In genomic region chr12:27083645-27084550, GRCm38 (mm10) we compare ENCODE assay signal across 9 mouse cellular contexts.
DNase-seq lines count a peak whose midpoint lies in the region; ATAC-seq and TF ChIP-seq lines count a peak whose summit lies in the region.
"Had no signal": no experiment of that assay in that cellular context is flagged by ENCODE, and none has a peak within 500 bp of the region (broad histone marks: within the 10 kb centered on the region; RNA-seq: fewer than 3 reads in every experiment).

No protein-coding gene starts in this region.

- TF ChIP-seq CTCF in hindbrain, postnatal 0 days (IDR thresholded peaks at IDR 0.05; ENCODE audit: low read depth), result no peak
- TF ChIP-seq CTCF in cerebellum, adult 2 months (IDR thresholded peaks at IDR 0.05; ENCODE audit: borderline replicate concordance, insufficient read depth, low read depth, low read length), result no peak
- TF ChIP-seq CTCF in gastrocnemius, adult 2 months (IDR thresholded peaks at IDR 0.05), result no peak

- H3K9me3 ChIP-seq in forebrain, embryonic 10.5 days, result no peaks in the 10 kb centered on the region
- H3K9me3 ChIP-seq in hindbrain, postnatal 0 days (ENCODE audit: low read length), result no peaks in the 10 kb centered on the region
- no peaks in the 10 kb centered on the region for H3K9me3 ChIP-seq in neural tube, embryonic 11.5 days (ENCODE audit: control insufficient read depth, low read length)
- H3K9me3 ChIP-seq: limb, embryonic 15.5 days had no signal

- ATAC-seq in hindbrain, postnatal 0 days, result no peak
- ATAC-seq in neural tube, embryonic 11.5 days (ENCODE audit: insufficient read depth, low FRiP score, low TSS enrichment), result peak; percentile 75

- intact Hi-C loops in gastrocnemius, adult 2 months (cut with DNase I), result no loop called here

- H3K27me3 ChIP-seq in forebrain, embryonic 10.5 days (ENCODE audit: poor library complexity, severe bottlenecking), result peaks cover 9% of the 10 kb centered on the region; the same call in 1 of the 2 replicates
- no peaks in the 10 kb centered on the region for H3K27me3 ChIP-seq in hindbrain, postnatal 0 days (ENCODE audit: insufficient read depth, low read length)
- no peaks in the 10 kb centered on the region for H3K27me3 ChIP-seq in neural tube, embryonic 11.5 days (ENCODE audit: control insufficient read depth, insufficient read depth, low read length)
- H3K27me3 ChIP-seq in cerebellum, adult 2 months (ENCODE audit: control insufficient read depth, insufficient read depth, low read length), result no peaks in the 10 kb centered on the region
- H3K27me3 ChIP-seq: limb, embryonic 15.5 days had no signal

- 35% methylated on average over 4 of the region's 4 CpGs for WGBS in forebrain, embryonic 10.5 days
- 11% methylated on average over 4 of the region's 4 CpGs for WGBS in hindbrain, postnatal 0 days
- 29% methylated on average over 4 of the region's 4 CpGs for WGBS in neural tube, embryonic 11.5 days
- WGBS in cerebellum, adult 2 months, result 59% methylated on average over 4 of the region's 4 CpGs

- DNase-seq in R1 (ENCODE audit: low read depth, low spot score), result peak; percentile 30
- DNase-seq in forebrain, embryonic 10.5 days (ENCODE audit: extremely low spot score, low spot score), result no peak
- DNase-seq in hindbrain, postnatal 0 days (ENCODE audit: low spot score), result peak; percentile 49
- DNase-seq in neural tube, embryonic 11.5 days (ENCODE audit: low spot score), result peak; percentile 72
- no peak for DNase-seq in cerebellum, adult 2 months
- DNase-seq in c-Kit-positive CD71-positive TER-119-positive erythroid progenitor cells, embryonic 14.5 days (ENCODE audit: low spot score), result no peak
- DNase-seq in gastrocnemius, adult 2 months, result no peak
- DNase-seq: kidney, adult 11 months had no signal

- peaks cover 64% of the 10 kb centered on the region for H3K4me1 ChIP-seq in forebrain, embryonic 10.5 days
- peaks cover 11% of the 10 kb centered on the region; the same call in 1 of the 2 replicates for H3K4me1 ChIP-seq in hindbrain, postnatal 0 days (ENCODE audit: insufficient read depth, low read length)
- peaks cover 27% of the 10 kb centered on the region for H3K4me1 ChIP-seq in neural tube, embryonic 11.5 days (ENCODE audit: control insufficient read depth, insufficient read depth, low read length)
- no peaks in the 10 kb centered on the region for H3K4me1 ChIP-seq in cerebellum, adult 2 months (ENCODE audit: control insufficient read depth, insufficient read depth, low read length)

- no peak overlapping the region for H3K4me2 ChIP-seq in hindbrain, postnatal 0 days (ENCODE audit: low read depth, low read length)
- no peak overlapping the region; the same call in 1 of the 2 replicates for H3K4me2 ChIP-seq in neural tube, embryonic 11.5 days (ENCODE audit: low read depth)

- H3K36me3 ChIP-seq in forebrain, embryonic 10.5 days (replicated peaks), result no peaks in the 10 kb centered on the region
- H3K36me3 ChIP-seq in hindbrain, postnatal 0 days (ENCODE audit: insufficient read depth, low read length), result no peaks in the 10 kb centered on the region
- H3K36me3 ChIP-seq in neural tube, embryonic 11.5 days (ENCODE audit: control insufficient read depth, insufficient read depth, low read length), result no peaks in the 10 kb centered on the region
- H3K36me3 ChIP-seq: limb, embryonic 15.5 days had no signal

- no peak for TF ChIP-seq POLR2A in cerebellum, adult 2 months (IDR thresholded peaks at IDR 0.05; ENCODE audit: borderline replicate concordance, insufficient read depth, low read length)

- H3K4me3 ChIP-seq in forebrain, embryonic 10.5 days, result peak overlapping the region; percentile 14; the same call in 1 of the 2 replicates
- no peak overlapping the region for H3K4me3 ChIP-seq in hindbrain, postnatal 0 days (ENCODE audit: low read length)
- no peak overlapping the region for H3K4me3 ChIP-seq in neural tube, embryonic 11.5 days (ENCODE audit: low read depth, low read length)
- no peak overlapping the region for H3K4me3 ChIP-seq in cerebellum, adult 2 months (replicated peaks; ENCODE audit: insufficient read depth, low read depth, low read length)
- H3K4me3 ChIP-seq in gastrocnemius, adult 2 months, result no peak overlapping the region

- H3K27ac ChIP-seq in forebrain, embryonic 10.5 days, result peak overlapping the region; percentile 93
- H3K27ac ChIP-seq in hindbrain, postnatal 0 days, result peak overlapping the region; percentile 87
- peak overlapping the region; percentile 89 for H3K27ac ChIP-seq in neural tube, embryonic 11.5 days (ENCODE audit: low read depth, low read length)
- no peak overlapping the region for H3K27ac ChIP-seq in cerebellum, adult 2 months (ENCODE audit: insufficient read depth, low read length)
- H3K27ac ChIP-seq in gastrocnemius, adult 2 months, result no peak overlapping the region
- H3K27ac ChIP-seq: limb, embryonic 15.5 days had no signal

- no peak overlapping the region for H3K9ac ChIP-seq in hindbrain, postnatal 0 days (replicated peaks; ENCODE audit: low read length)
- H3K9ac ChIP-seq in neural tube, embryonic 11.5 days (ENCODE audit: low read length), result peak overlapping the region; percentile 3; the same call in 1 of the 2 replicates
- H3K9ac ChIP-seq: limb, embryonic 15.5 days had no signal

Comparison
In these comparisons a context has a peak if more than half of its experiments do, and no peak if none do; other contexts are left out.
1. DNase-seq: peak in R1 (single experiment), hindbrain, postnatal 0 days (single experiment) and neural tube, embryonic 11.5 days (single experiment); none in forebrain, embryonic 10.5 days (single experiment), cerebellum, adult 2 months (0 of 2), c-Kit-positive CD71-positive TER-119-positive erythroid progenitor cells, embryonic 14.5 days (single experiment) and gastrocnemius, adult 2 months (single experiment).
2. H3K27ac ChIP-seq: peak in forebrain, embryonic 10.5 days (single experiment), hindbrain, postnatal 0 days (single experiment) and neural tube, embryonic 11.5 days (single experiment); none in cerebellum, adult 2 months (single experiment) and gastrocnemius, adult 2 months (single experiment).